Mouse (Mus musculus) T-cell, adult 2 months (primary cell): ENCODE data around the gene Arhgdig.
"Not testable (repeated sequence)": the region's sequence is repeated elsewhere in the genome, so short reads cannot be mapped to it uniquely, and the experiment has no call there.

ENCODE experiments used
- DNase-seq: peaks from one replicate; pipeline ENCODE4 v3.0.0; 2022; ENCODE audit warnings: low spot score

Arhgdig gene

DNA sequence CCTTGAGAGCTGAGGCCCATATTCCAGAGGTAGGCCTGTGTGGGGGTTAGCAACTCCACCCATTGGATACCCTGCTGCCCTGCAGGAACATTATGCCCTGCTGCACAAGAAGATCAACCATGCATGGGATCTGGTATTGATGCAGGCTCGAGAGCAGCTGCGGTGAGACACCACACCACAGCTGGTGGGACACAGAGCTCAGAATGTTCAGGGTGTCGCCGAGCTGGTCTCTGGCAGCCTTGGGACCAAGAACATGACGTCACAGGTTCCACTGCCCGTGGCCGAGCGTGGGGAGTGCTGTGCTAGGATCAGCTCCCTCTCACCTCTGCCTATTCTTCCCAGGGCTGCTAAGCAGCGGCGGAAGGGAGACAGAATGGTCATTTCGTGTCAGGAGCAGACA is 2.8 kb downstream of the Arhgdig start:
- DNase-seq, result no peak

GRCm38 (mm10) chr17:26203321-26203811 is 4.2 kb downstream of the Arhgdig start:
- peak; percentile 37 for DNase-seq

- DNase-seq, result peak; percentile 64
Measured at GRCm38 (mm10) chr17:26202737-26203136, 4.8 kb downstream of the Arhgdig start, which contains the start of gene Rgs11. TSS of gene Rgs11 (plus strand) at chr17:26202951.

DNA sequence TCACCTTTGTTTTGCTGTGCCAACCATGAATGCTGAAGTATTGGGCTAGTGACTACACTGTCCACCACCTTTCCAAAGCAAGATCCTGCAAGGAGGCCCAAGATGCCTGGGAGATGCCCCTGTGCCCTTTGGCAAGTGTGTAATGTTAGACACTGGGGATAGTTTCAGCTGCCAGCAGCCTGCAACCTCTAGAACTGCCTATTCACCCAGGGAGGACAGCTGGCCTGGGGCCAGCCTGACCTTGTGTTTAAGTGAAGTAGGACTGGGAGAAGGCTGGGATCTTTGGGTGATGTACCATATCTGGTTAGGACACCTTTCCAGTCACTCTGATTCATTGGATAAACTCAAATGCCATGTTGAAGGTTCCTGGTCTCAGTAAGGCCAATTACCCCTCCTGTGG is 5.6 kb downstream of the Arhgdig start:
- DNase-seq, result no peak

GRCm38 (mm10) chr17:26200831-26201705 is 6.5 kb downstream of the Arhgdig start:
- DNase-seq, result no peak

DNA sequence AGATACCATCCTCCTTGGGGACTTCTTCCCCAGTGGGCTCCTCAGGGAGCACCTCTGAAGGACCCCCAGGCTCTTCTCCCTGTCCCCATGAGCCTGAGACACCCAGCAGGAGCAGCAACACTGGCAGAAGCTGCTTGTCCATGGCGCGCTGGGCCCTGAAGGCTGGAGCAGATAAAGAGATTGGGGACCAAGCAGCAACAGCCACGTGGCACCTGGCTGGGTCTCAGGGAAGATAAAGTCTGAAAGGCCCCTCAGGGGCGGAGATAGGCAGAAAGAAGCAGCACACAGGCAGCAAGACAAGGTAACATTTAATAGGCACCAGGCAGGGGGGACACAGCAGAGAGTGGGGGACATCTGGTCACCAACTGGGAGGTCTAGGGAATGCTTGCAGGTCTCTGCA is 8.7 kb downstream of the Arhgdig start, which contains the start of gene Pdia2:
Gene Pdia2, minus strand, starts transcription at position 196 of the 400 bp plus-strand sequence.
- no peak for DNase-seq

DNA sequence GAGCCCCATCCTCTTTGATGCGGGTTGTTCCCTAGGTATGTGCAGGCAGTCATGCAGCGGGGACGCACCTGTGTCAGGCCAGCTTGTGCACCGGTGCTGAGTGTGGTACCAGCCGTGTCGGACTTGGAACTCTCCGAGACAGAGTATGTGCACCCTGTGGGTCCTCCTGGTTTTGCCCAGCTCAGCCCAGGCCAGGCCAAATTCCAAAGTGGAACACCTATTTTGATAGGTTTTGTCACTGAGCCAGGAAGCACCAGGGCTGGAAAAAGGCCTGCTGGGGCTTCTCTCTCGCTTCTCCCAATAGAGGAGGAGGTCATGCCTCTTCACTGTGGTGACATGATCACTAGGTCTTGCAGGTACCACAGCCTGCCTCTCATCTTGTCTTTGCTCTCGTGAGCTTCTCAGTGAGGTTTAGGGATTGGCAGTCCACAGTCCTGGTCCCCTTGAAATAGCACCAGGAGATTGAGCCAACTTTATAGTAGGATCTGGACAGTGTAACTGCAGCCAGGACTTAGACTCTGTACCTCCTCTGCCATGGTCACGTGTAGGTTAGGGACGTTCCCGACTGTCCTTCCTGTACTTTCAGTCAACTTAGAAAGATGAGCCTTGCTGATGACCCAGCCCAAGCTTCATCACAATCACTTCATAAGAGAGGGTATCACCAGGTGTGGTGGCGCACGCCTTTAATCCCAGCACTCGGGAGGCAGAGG is 14.9 kb downstream of the Arhgdig start:
- DNase-seq, result no peak

DNA sequence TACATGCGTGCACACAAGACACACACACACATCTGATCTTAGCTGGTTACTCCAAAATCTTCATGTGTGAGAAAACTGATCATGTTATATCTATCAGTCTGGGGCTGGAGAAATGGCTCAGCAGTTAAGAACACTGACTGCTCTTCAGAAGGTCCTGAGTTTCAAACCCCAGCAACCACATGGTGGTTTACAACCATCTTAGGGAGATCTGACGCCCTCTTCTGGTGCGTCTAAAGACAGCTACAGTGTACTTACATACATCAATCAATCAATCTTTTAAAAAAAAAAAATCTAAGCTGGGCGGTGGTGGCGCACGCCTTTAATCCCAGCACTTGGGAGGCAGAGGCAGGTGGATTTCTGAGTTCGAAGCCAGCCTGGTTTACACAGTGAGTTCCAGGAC is 16.1 kb downstream of the Arhgdig start:
- DNase-seq, result not testable (repeated sequence)

GRCm38 (mm10) chr17:26188091-26188805 is 19.3 kb downstream of the Arhgdig start:
- DNase-seq, result no peak

DNA sequence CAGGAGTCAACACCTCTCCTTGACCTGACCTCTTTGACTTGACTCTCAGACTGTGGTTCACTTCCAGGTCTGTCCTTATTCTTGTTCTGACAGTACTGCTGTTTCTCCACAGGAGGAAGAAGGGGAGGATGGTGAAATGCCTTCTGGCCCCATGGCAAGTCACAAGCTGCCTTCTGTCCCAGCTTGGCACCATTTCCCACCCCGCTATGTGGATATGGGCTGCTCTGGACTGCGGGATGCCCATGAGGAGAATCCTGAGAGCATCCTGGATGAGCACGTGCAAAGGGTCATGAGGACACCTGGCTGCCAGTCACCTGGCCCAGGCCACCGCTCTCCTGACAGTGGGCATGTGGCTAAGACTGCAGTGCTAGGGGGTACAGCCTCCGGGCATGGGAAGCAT is 20.0 kb downstream of the Arhgdig start:
- no peak for DNase-seq

GRCm38 (mm10) chr17:26181179-26181578 is 26.4 kb downstream of the Arhgdig start:
- no peak for DNase-seq

- DNase-seq, result no peak
Measured at GRCm38 (mm10) chr17:26178611-26179010, 29.0 kb downstream of the Arhgdig start.

GRCm38 (mm10) chr17:26175248-26175647 is 32.3 kb downstream of the Arhgdig start:
- DNase-seq, result not testable (repeated sequence)

DNA sequence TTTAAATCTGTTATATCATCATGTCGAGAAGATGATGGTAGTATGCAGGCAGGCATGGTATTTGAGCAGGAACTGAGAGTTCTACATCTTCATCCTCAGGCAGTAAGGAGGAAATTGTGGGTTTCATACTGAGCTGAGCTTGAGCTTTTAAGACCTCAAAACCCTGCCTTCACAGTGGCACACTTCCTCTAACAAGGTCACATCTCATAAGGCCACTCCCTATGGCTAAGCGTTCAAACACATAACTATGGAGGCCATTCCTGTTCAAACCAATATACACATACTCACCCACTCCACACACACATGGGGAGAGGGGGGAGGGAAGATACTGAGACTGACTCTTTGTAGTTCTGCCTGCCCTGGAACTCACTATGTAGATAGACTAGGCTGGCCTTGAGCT is 39.5 kb downstream of the Arhgdig start:
- DNase-seq, result peak; percentile 79

DNA sequence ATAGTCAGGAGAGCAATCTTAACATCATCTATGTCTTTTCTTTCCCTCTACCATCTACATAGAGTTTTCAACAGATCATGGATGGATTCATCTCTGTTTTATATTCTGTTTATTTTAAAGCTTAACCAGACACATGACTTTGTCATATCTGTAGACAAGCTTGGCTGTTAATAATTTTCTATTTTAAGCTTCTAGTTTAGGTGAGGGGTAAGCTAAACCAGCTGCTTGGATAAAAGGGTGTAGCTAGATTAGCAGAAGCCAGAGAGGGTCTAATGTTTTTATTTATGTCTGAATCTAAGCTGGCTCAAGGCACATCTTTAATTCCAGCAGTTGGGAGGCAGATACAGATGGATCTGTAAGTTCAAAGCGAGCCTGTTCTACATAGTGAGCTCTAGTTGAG is 44.9 kb downstream of the Arhgdig start:
- no peak for DNase-seq

- DNase-seq, result no peak
Measured at GRCm38 (mm10) chr17:26151886-26152630, 55.5 kb downstream of the Arhgdig start.
